Mouse (Mus musculus): ENCODE data around the gene Fdxacb1. TPM values are rescaled to one million over a fixed set of nuclear protein-coding genes. Genes with fewer than 3 reads are reported as not detected.
A peak's percentile ranks its signal among the peaks of the same experiment; 100 is the strongest.

The Fdxacb1 gene
- polyA plus RNA-seq, 1 experiment = 7.3 TPM

DNA sequence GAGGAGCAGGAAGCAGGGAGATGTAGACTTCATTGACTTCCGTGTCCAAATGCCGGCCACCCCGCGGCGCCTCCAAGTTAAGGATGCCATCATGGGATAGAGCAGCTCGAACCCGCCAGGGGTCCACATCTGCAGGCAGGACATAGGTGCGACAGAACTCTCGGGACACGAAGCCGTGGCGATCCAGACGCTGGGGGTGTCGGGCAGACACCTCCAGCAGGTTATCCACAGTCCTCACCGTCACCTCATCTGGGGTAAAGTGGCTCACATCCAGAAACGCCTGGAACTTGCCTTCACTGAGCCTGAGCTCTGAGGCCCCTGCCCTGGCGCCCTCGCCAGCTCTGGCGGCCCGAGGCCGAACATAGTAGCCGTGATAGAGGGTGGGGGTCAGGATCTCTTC is 16.7 kb upstream of the Fdxacb1 start, which contains the start of gene Cryab:
Gene Cryab, plus strand, starts transcription at position 3 of the 400 bp plus-strand sequence.
- H3K4me3 ChIP-seq (replicated peaks; ENCODE audit: insufficient read depth, low read depth, low read length) = no peak within 1 kb of the TSS
- DNase-seq = no peak
- 65% methylated on average over 22 of the region's 22 CpGs for WGBS
- no peaks in the 10 kb centered on the region for H3K27me3 ChIP-seq (ENCODE audit: control insufficient read depth, insufficient read depth, low read length)
- H3K27ac ChIP-seq (ENCODE audit: insufficient read depth, low read length) = no peak within 1 kb of the TSS
- TF ChIP-seq POLR2A (IDR thresholded peaks at IDR 0.05; ENCODE audit: borderline replicate concordance, insufficient read depth, low read length) (no peak), CTCF (IDR thresholded peaks at IDR 0.05; ENCODE audit: borderline replicate concordance, insufficient read depth, low read depth, low read length) (no peak)
- peaks cover 16% of the 10 kb centered on the region for H3K4me1 ChIP-seq (ENCODE audit: control insufficient read depth, insufficient read depth, low read length)

DNA sequence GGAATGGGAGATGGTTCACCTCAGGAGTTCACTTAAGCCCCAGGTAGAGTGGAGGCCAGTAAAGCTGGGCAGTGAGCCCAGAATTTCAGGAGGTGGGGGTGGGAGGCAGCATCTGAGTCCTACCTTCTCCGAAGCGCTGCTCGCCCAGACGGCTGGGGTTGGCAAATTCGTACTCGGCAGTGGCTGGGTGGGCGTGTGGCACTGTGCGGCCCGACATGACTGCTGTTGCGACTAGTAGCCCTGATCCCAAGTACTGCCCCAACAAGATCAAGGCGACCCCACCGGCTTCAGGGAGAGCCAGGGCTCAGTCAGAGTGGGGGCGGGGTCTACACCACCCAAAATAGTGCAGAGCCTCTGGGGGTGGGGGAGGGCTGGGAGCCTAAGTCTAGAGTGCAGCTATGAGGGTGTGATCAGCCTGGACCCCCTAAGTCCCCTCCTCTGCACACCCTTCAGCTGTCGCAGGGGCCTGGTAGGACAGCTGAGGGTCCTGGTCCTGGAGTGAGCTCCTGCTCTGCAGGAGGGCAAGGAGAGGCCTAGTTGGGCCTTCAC is 15.9 kb upstream of the Fdxacb1 start, which contains the start of gene Hspb2:
Gene Hspb2, minus strand, starts transcription at position 301 of the 549 bp plus-strand sequence.
- peak within 1 kb of the TSS; percentile 56 for H3K4me3 ChIP-seq (replicated peaks; ENCODE audit: insufficient read depth, low read depth, low read length)
- H3K4me1 ChIP-seq (ENCODE audit: control insufficient read depth, insufficient read depth, low read length) = peaks cover 16% of the 10 kb centered on the region
- peak within 1 kb of the TSS; percentile 67; the same call in 1 of the 2 replicates for H3K27ac ChIP-seq (ENCODE audit: insufficient read depth, low read length)
- DNase-seq = no peak
- TF ChIP-seq CTCF (IDR thresholded peaks at IDR 0.05; ENCODE audit: borderline replicate concordance, insufficient read depth, low read depth, low read length) = no peak
- TF ChIP-seq POLR2A (IDR thresholded peaks at IDR 0.05; ENCODE audit: borderline replicate concordance, insufficient read depth, low read length) = no peak
- no peaks in the 10 kb centered on the region for H3K27me3 ChIP-seq (ENCODE audit: control insufficient read depth, insufficient read depth, low read length)
- 18% methylated on average over 14 of the region's 14 CpGs for WGBS

DNA sequence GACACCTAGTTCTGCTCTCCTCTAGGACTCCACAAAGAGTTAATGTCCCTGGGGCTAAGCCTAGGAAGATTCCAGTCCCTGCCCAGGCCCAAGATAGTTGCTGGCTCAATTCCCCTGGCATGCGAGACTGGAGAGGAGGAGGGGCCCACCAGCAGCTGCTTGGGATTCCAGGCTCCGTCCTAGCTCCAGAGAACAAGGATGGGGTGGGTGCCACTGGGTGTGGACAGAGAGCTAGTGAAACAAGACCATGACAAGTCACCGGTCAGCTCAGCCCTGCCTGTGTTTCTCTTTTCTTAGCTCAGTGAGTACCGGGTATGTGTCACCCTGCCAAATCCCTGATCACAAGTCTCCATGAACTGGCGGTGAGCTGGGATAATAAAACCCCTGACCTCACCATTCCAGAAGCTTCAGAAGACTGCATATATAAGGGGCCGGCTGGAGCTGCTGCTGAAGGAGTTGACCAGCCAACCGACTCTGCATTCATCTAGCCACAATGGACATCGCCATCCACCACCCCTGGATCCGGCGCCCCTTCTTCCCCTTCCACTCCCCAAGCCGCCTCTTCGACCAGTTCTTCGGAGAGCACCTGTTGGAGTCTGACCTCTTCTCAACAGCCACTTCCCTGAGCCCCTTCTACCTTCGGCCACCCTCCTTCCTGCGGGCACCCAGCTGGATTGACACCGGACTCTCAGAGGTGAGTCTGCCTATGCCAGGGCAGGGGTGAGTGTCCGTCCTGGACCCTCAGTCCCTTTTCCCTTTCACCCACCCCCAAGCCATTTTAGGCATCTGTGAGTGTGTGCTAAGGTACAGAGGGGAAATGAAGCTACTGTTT is 15.0 kb upstream of the Fdxacb1 start:
- WGBS = 31% methylated on average over 17 of the region's 17 CpGs
- peaks cover 16% of the 10 kb centered on the region for H3K4me1 ChIP-seq (ENCODE audit: control insufficient read depth, insufficient read depth, low read length)
- no peaks in the 10 kb centered on the region for H3K27me3 ChIP-seq (ENCODE audit: control insufficient read depth, insufficient read depth, low read length)
- peak; percentile 37; the same call in 1 of the 2 replicates for TF ChIP-seq POLR2A (IDR thresholded peaks at IDR 0.05; ENCODE audit: borderline replicate concordance, insufficient read depth, low read length)
- no peak for TF ChIP-seq CTCF (IDR thresholded peaks at IDR 0.05; ENCODE audit: borderline replicate concordance, insufficient read depth, low read depth, low read length)
- H3K27ac ChIP-seq (ENCODE audit: insufficient read depth, low read length) = peak overlapping the region; percentile 67; the same call in 1 of the 2 replicates
- peak overlapping the region; percentile 56 for H3K4me3 ChIP-seq (replicated peaks; ENCODE audit: insufficient read depth, low read depth, low read length)
- peak; percentile 73 to 82 for DNase-seq

DNA sequence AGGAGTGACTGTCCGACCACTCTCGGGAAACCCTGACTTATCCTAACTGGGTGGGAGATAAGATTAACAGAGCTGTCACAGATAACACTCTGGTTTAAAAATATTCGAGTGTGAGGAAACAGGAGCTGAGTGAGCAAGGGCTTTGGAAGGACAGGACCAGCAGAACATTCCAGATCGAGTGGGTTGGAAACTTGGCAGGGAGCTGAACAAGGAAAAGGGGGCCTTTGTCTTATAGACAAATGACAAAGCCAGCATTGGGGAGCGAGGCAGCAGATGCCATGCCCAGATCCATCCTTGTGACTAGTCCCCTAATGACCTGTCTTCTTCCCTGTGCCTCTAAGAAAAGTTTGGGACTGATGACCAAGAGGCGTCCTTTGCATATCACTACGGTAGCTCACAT is 14.1 kb upstream of the Fdxacb1 start:
- Histone ChIP-seq H3K27ac (ENCODE audit: insufficient read depth, low read length) (peak overlapping the region; percentile 54; the same call in 1 of the 2 replicates), H3K27me3 (ENCODE audit: control insufficient read depth, insufficient read depth, low read length) (no peaks in the 10 kb centered on the region), H3K4me1 (ENCODE audit: control insufficient read depth, insufficient read depth, low read length) (peaks cover 16% of the 10 kb centered on the region), H3K4me3 (replicated peaks; ENCODE audit: insufficient read depth, low read depth, low read length) (peak overlapping the region; percentile 30)
- DNase-seq = no peak
- TF ChIP-seq POLR2A (IDR thresholded peaks at IDR 0.05; ENCODE audit: borderline replicate concordance, insufficient read depth, low read length) (0 out of 2 replicates have a peak, but pooled peaks have one; percentile 14), CTCF (IDR thresholded peaks at IDR 0.05; ENCODE audit: borderline replicate concordance, insufficient read depth, low read depth, low read length) (no peak)
- WGBS = 52% methylated on average over 7 of the region's 7 CpGs

DNA sequence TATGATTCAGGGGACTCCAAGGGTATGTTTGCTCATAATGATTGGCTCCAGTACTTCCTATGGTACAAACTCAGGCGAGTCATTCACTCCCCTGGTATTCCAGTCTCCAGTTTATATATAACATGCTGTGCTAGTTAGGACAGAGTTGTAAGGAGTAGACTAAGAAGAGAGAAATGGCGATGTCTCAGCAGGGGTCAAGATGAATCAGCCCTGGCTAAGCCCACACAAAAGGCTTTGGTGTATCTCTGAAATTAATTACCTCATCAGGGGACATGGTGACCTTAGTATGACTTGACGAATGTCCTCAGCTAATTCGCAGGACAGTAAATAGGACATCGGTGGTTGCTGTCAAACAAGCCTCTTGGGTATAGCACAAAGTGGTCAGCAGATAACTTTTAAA is 11.3 kb upstream of the Fdxacb1 start:
- TF ChIP-seq POLR2A (IDR thresholded peaks at IDR 0.05; ENCODE audit: borderline replicate concordance, insufficient read depth, low read length) = no peak
- TF ChIP-seq CTCF (IDR thresholded peaks at IDR 0.05; ENCODE audit: borderline replicate concordance, insufficient read depth, low read depth, low read length) = no peak
- H3K4me1 ChIP-seq (ENCODE audit: control insufficient read depth, insufficient read depth, low read length) = peaks cover 11% of the 10 kb centered on the region
- no peak overlapping the region for H3K4me3 ChIP-seq (replicated peaks; ENCODE audit: insufficient read depth, low read depth, low read length)
- no peaks in the 10 kb centered on the region for H3K27me3 ChIP-seq (ENCODE audit: control insufficient read depth, insufficient read depth, low read length)
- no peak overlapping the region for H3K27ac ChIP-seq (ENCODE audit: insufficient read depth, low read length)
- no peak for DNase-seq
- WGBS = 47% methylated on average over 5 of the region's 5 CpGs

DNA sequence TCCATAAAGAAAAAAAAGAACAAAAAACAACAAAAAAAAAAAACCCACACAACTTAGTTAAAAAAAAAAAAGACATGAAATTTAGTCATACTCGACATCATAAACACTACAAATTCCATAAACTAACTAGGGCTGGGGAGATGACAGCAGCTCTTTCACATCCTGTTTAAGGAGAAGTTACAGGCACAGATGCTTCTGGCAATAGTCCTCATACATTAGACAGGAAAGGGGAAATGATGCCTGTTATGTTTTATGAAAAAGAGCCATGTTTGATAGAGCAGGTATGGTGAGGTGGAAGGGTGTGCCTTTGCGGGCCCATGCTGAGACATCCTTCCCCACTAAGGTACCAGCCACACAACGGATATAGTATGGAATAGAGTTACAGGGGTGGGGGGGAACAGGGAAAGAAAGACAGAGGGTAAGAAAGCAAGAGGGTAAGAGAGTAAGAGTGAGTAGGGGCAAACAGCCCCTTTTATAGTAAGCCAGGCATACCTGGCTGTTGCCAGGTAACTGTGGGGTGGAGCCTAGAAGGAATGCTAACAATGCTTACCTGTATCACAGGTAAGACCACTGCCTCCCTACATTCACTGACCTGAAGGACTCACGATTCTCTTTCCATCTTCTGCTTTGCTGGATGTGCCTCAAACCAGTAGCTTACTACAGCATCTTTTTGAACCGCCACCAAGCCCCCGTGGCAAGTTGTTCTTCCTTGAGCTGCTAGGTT is 6.4 kb upstream of the Fdxacb1 start:
- TF ChIP-seq POLR2A (IDR thresholded peaks at IDR 0.05; ENCODE audit: borderline replicate concordance, insufficient read depth, low read length) (no peak), CTCF (IDR thresholded peaks at IDR 0.05; ENCODE audit: borderline replicate concordance, insufficient read depth, low read depth, low read length) (no peak)
- Histone ChIP-seq H3K27me3 (ENCODE audit: control insufficient read depth, insufficient read depth, low read length) (no peaks in the 10 kb centered on the region), H3K4me1 (ENCODE audit: control insufficient read depth, insufficient read depth, low read length) (no peaks in the 10 kb centered on the region), H3K27ac (ENCODE audit: insufficient read depth, low read length) (no peak overlapping the region), H3K4me3 (replicated peaks; ENCODE audit: insufficient read depth, low read depth, low read length) (no peak overlapping the region)
- no peak for DNase-seq
- 64% methylated on average over 6 of the region's 6 CpGs for WGBS

DNA sequence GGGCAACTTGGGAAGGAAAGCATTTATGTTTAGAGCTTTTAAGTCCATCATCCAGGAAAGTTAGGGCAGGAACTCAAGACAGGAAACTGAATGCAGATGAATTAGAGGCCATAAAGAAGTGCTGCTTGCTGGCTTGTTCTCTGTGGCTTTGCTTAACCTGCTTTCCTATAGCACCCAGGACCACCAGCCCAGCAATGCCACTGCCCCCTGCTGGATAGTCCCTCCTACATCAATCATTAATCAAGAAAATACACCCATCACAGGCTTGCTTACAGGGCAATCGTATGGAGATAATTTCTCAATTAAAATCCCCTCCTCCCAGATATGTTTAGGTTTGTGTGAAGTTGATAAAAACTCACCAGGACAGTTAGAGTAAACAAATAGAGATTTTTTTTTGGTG is 4.7 kb upstream of the Fdxacb1 start:
- no peak for DNase-seq
- 52% methylated on average over 1 of the region's 1 CpGs for WGBS
- Histone ChIP-seq H3K4me3 (replicated peaks; ENCODE audit: insufficient read depth, low read depth, low read length) (no peak overlapping the region), H3K4me1 (ENCODE audit: control insufficient read depth, insufficient read depth, low read length) (no peaks in the 10 kb centered on the region), H3K27me3 (ENCODE audit: control insufficient read depth, insufficient read depth, low read length) (no peaks in the 10 kb centered on the region), H3K27ac (ENCODE audit: insufficient read depth, low read length) (no peak overlapping the region)
- 0 out of 2 replicates have a peak, but pooled peaks have one; percentile 11 for TF ChIP-seq CTCF (IDR thresholded peaks at IDR 0.05; ENCODE audit: borderline replicate concordance, insufficient read depth, low read depth, low read length)
- TF ChIP-seq POLR2A (IDR thresholded peaks at IDR 0.05; ENCODE audit: borderline replicate concordance, insufficient read depth, low read length) = no peak

Measured in cerebellum, adult 2 months (tissue).